Mouse (Mus musculus) G1E (cell line): ENCODE results near the gene Nfic.

Experiments
- CTCF ChIP-seq: IDR thresholded peaks from 2 replicates; pipeline ENCODE4 v1.5.1; 2012; ENCODE audit warnings: low read depth, low read length, inconsistent platforms, mixed read lengths
- GATA1 ChIP-seq: IDR thresholded peaks from 2 replicates; pipeline ENCODE4 v1.6.1; 2012; ENCODE audit warnings: borderline replicate concordance, low read length, inconsistent platforms, mixed read lengths
- POLR2AphosphoS5 ChIP-seq: IDR thresholded peaks from 2 replicates; pipeline ENCODE4 v1.6.1; 2012; ENCODE audit warnings: low read depth, low read length, inconsistent platforms; ENCODE audit not compliant: insufficient replicate concordance

- no peak for TF ChIP-seq CTCF
- no peak for TF ChIP-seq GATA1
- no peak for TF ChIP-seq POLR2AphosphoS5
Measured at GRCm38 (mm10) chr10:81481605-81482532, 26.4 kb upstream of the Nfic start.
